Mouse (Mus musculus) C3H10T1/2 (cell line): ENCODE results near the gene Klk13. TPM values are rescaled to one million over a fixed set of nuclear protein-coding genes. Genes with fewer than 3 reads are reported as not detected.

Experiments used
- polyA plus RNA-seq, 2 experiments: library from polyadenylated mRNA; unstranded; fragments of >200 nt; fragmentation: generic; extraction: Trizol; gene quantifications; one replicate each; pipeline ENCODE4 v1.2.1; 2012; ENCODE audit warnings: missing spikeins in 2 of 2

Klk13 gene
- not detected for polyA plus RNA-seq

GRCm38 (mm10) chr7:43712267-43712666 lies at the start of gene Klk13:
Gene Klk13, plus strand, starts transcription at chr7:43712567.

GRCm38 (mm10) chr7:43671809-43672580 lies 40.4 kb upstream of the Klk13 start, which contains the start of gene Ctu1:
Gene Ctu1, plus strand, starts transcription at chr7:43672016.

GRCm38 (mm10) chr7:43690118-43690517 lies 22.2 kb upstream of the Klk13 start, which contains the start of gene Klk14:
Gene Klk14, plus strand, starts transcription at chr7:43690418.

DNA sequence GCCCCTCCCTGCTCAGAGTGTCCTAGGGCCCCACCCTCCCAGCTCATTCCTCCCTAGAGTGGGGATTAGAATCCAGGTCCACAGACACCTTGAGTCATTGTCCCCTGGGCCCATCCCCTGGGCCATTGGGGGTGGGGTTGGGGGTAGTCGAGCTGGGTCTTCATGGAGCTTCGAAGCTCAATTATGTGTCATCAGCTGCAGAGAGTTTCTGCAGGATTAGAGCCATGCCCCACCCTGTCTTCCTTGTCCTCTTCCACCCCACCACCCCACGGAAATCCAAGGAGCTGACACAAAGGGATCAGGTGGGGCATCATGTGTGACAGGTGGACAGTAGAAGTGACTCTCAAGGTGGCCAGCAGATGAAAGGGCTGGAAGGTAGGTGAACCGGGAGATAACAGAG lies 56.2 kb downstream of the Klk13 start, which contains the start of gene Klk12:
Klk12 (plus strand) TSS at position 301 of the 400 bp plus-strand sequence.

DNA sequence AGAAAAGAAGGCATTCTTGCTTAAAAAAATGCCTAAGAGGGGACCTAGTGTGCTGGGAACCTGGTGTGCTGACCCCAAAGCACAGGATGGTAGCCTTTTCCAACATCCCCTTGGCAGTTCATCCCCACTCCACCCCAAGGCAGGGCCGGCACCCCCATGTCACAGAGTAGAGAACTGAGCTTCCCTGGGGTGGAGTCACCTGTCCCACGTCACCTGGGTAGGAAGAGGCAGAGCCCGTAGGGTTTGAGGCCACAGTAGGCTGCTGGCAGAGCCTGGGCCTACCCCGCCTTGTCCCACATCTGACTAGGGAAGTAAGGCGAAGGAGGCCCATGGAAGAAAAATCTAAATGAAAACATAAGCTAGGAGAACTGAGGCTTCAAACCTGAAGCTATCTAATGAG lies 62.0 kb downstream of the Klk13 start, which contains the start of gene Klk11:
Klk11 (plus strand) TSS at position 241 of the 400 bp plus-strand sequence.

Other genes starting within 250 kb of the Klk13 start
- 1 to 10 TPM in 1 of 2 experiments, under 1 TPM in 1; 0.11 to 2.1 TPM for gene Vsig10l, start 249.4 kb upstream of the Klk13 start, polyA plus RNA-seq
- gene Iglon5, start 222.5 kb upstream of the Klk13 start, polyA plus RNA-seq: 10 to 100 TPM in 1 of 2 experiments, 1 to 10 TPM in 1; 5.7 to 26.5 TPM
- gene 4931406B18Rik, start 206.6 kb upstream of the Klk13 start, polyA plus RNA-seq: not detected
- gene Cd33, start 168.1 kb upstream of the Klk13 start, polyA plus RNA-seq: under 1 TPM in 1 of 2 experiments, not detected in 1; 0.04 TPM
- 1 to 10 TPM in 1 of 2 experiments, under 1 TPM in 1; 0.11 to 2.6 TPM for gene Zfp658, start 150.3 kb upstream of the Klk13 start, polyA plus RNA-seq
- 1 to 10 TPM in 1 of 2 experiments, under 1 TPM in 1; 0.09 to 1.8 TPM for gene Zfp719, start 133.0 kb upstream of the Klk13 start, polyA plus RNA-seq
- gene Zfp819, start 105.4 kb upstream of the Klk13 start, polyA plus RNA-seq: not detected
- gene Ceacam18, start 77.9 kb upstream of the Klk13 start, polyA plus RNA-seq: not detected
- not detected for gene Siglece, start 52.4 kb upstream of the Klk13 start, polyA plus RNA-seq
- gene Ctu1, start 40.6 kb upstream of the Klk13 start, polyA plus RNA-seq: 10 to 100 TPM in 1 of 2 experiments, 1 to 10 TPM in 1; 6.7 to 11.8 TPM
- gene Klk14, start 22.1 kb upstream of the Klk13 start, polyA plus RNA-seq: under 1 TPM; 0.05 to 0.08 TPM
- gene Klk12, start 56.3 kb downstream of the Klk13 start, polyA plus RNA-seq: not detected
- gene Klk11, start 62.0 kb downstream of the Klk13 start, polyA plus RNA-seq: not detected
- 1 to 10 TPM in 1 of 2 experiments, under 1 TPM in 1; 0.12 to 2.5 TPM for gene Klk10, start 68.5 kb downstream of the Klk13 start, polyA plus RNA-seq
- under 1 TPM in 1 of 2 experiments, not detected in 1; 0.08 TPM for gene Klk9, start 79.3 kb downstream of the Klk13 start, polyA plus RNA-seq
- under 1 TPM; 0.11 to 0.25 TPM for gene Klk8, start 85.0 kb downstream of the Klk13 start, polyA plus RNA-seq
- not detected for gene Klk7, start 98.7 kb downstream of the Klk13 start, polyA plus RNA-seq
- gene Klk6, start 111.9 kb downstream of the Klk13 start, polyA plus RNA-seq: under 1 TPM in 1 of 2 experiments, not detected in 1; 0.12 TPM
- gene Klk5, start 129.4 kb downstream of the Klk13 start, polyA plus RNA-seq: not detected
- not detected for gene Klk4, start 168.6 kb downstream of the Klk13 start, polyA plus RNA-seq
- gene Klk15, start 221.2 kb downstream of the Klk13 start, polyA plus RNA-seq: not detected
- not detected for gene Klk1b8, start 238.1 kb downstream of the Klk13 start, polyA plus RNA-seq